Mouse (Mus musculus): ENCODE measurements around the gene Cyp2c23.

- TF ChIP-seq CTCF (IDR thresholded peaks at IDR 0.05; ENCODE audit: borderline replicate concordance, control insufficient read depth, extremely low read depth, insufficient read depth, low read length, poor library complexity) (no peak), POLR2A (IDR thresholded peaks at IDR 0.05; ENCODE audit: control insufficient read depth, extremely low read depth, insufficient read depth, low read length, poor library complexity) (no peak)
Observed at GRCm38 (mm10) chr19:43976661-43977060, 52.3 kb downstream of the Cyp2c23 start.

All from thymus, adult 2 months (tissue).